Mouse (Mus musculus) c-Kit-positive CD71-positive TER-119-positive erythroid progenitor cells, embryonic 14.5 days (primary cell): ENCODE data around the gene Hist1h3g.
"Not testable (repeated sequence)": the region's sequence is repeated elsewhere in the genome, so short reads cannot be mapped to it uniquely, and the experiment has no call there.

Source experiments
- DNase-seq: peaks from one replicate; pipeline ENCODE4 v3.0.0-alpha.2; 2013; ENCODE audit warnings: low spot score

The Hist1h3g gene

GRCm38 (mm10) chr13:23534368-23535131 is 672 bp upstream of the Hist1h3g start:
- no peak for DNase-seq

- DNase-seq: peak; percentile 63
Observed at GRCm38 (mm10) chr13:23536076-23536822, 1.0 kb downstream of the Hist1h3g start.

- no peak for DNase-seq
Observed at GRCm38 (mm10) chr13:23537006-23537710, 1.9 kb downstream of the Hist1h3g start.

- no peak for DNase-seq
Observed at GRCm38 (mm10) chr13:23538249-23538648, 3.0 kb downstream of the Hist1h3g start.

- not testable (repeated sequence) for DNase-seq
Observed at GRCm38 (mm10) chr13:23539821-23540220, 4.6 kb downstream of the Hist1h3g start.

- no peak for DNase-seq
Observed at GRCm38 (mm10) chr13:23541497-23541896, 6.3 kb downstream of the Hist1h3g start.

GRCm38 (mm10) chr13:23542225-23542980 is 7.2 kb downstream of the Hist1h3g start:
- peak; percentile 76 for DNase-seq

GRCm38 (mm10) chr13:23542999-23543607 is 7.9 kb downstream of the Hist1h3g start, which contains the start of gene Hist1h2bh:
Gene Hist1h2bh (minus strand): TSS chr13:23543392.
- peak; percentile 97 for DNase-seq

GRCm38 (mm10) chr13:23543965-23544786 is 9.0 kb downstream of the Hist1h3g start, which contains the start of gene Hist1h3f:
Gene Hist1h3f (plus strand): TSS chr13:23544052.
- peak; percentile 98 for DNase-seq

- DNase-seq: not testable (repeated sequence)
Observed at GRCm38 (mm10) chr13:23544787-23545120, 9.5 kb downstream of the Hist1h3g start.

GRCm38 (mm10) chr13:23546694-23547093 is 11.5 kb downstream of the Hist1h3g start:
- DNase-seq: no peak

- peak; percentile 77 for DNase-seq
Observed at GRCm38 (mm10) chr13:23550761-23551145, 15.5 kb downstream of the Hist1h3g start.

- DNase-seq: peak; percentile 98
Observed at GRCm38 (mm10) chr13:23551146-23551834, 16.1 kb downstream of the Hist1h3g start, which contains the start of gene Hist1h4f. Gene Hist1h4f (minus strand): TSS chr13:23551648.

- no peak for DNase-seq
Observed at GRCm38 (mm10) chr13:23551931-23552914, 17.0 kb downstream of the Hist1h3g start.

GRCm38 (mm10) chr13:23552962-23553361 is 17.7 kb downstream of the Hist1h3g start, which contains the start of gene Hist1h1d:
Gene Hist1h1d (plus strand): TSS chr13:23553262.
- DNase-seq: no peak

- DNase-seq: no peak
Observed at GRCm38 (mm10) chr13:23554393-23554792, 19.2 kb downstream of the Hist1h3g start.

GRCm38 (mm10) chr13:23554925-23555838 is 20.0 kb downstream of the Hist1h3g start:
- peak; percentile 96 for DNase-seq
